Mouse (Mus musculus): Measurements from ENCODE around the gene Dnase1l2. TPM values are rescaled to one million over a fixed set of nuclear protein-coding genes. Genes with fewer than 3 reads are reported as not detected.

Dnase1l2 gene
- total RNA-seq, 2 experiments from 2014 or later: 1.0 to 1.6 TPM

Other genes with a start within 250 kb of the Dnase1l2 start
- gene Tbc1d24, start 237.5 kb downstream of the Dnase1l2 start, total RNA-seq (2021): 10 to 100 TPM in 1 of 2 experiments, 1 to 10 TPM in 1; 8.4 to 11.0 TPM
- 1 to 10 TPM; 1.6 to 1.7 TPM for gene Ntn3, start 233.6 kb downstream of the Dnase1l2 start, total RNA-seq (2021)
- 1 to 10 TPM; 3.5 to 5.0 TPM for gene Tedc2, start 222.3 kb downstream of the Dnase1l2 start, total RNA-seq (2021)
- gene Ccnf, start 191.6 kb downstream of the Dnase1l2 start, total RNA-seq (2021): 1 to 10 TPM; 6.9 to 7.7 TPM
- gene Abca17, start 92.0 kb downstream of the Dnase1l2 start, total RNA-seq (2021): not detected
- gene Abca3, start 91.2 kb downstream of the Dnase1l2 start, total RNA-seq (2021): 10 to 100 TPM; 14.5 to 15.3 TPM
- gene Rnps1, start 28.5 kb downstream of the Dnase1l2 start, total RNA-seq (2021): 10 to 100 TPM; 94.7 to 97.3 TPM
- 100 to 1,000 TPM; 412 to 459 TPM for gene Eci1, start 16.5 kb downstream of the Dnase1l2 start, total RNA-seq (2021)
- 10 to 100 TPM; 15.6 to 15.9 TPM for gene E4f1, start 27.2 kb upstream of the Dnase1l2 start, total RNA-seq (2021)
- 10 to 100 TPM; 38.5 to 39.9 TPM for gene Pgp, start 27.3 kb upstream of the Dnase1l2 start, total RNA-seq (2021)
- gene Bricd5, start 30.8 kb upstream of the Dnase1l2 start, total RNA-seq (2021): under 1 TPM in 1 of 2 experiments, not detected in 1; 0.26 TPM
- 10 to 100 TPM; 11.6 to 12.9 TPM for gene Mlst8, start 36.0 kb upstream of the Dnase1l2 start, total RNA-seq (2021)
- gene Caskin1, start 45.5 kb upstream of the Dnase1l2 start, total RNA-seq (2021): under 1 TPM; 0.48 to 0.52 TPM
- gene Traf7, start 84.8 kb upstream of the Dnase1l2 start, total RNA-seq (2021): 10 to 100 TPM; 75.9 to 77.9 TPM
- under 1 TPM; 0.32 to 0.45 TPM for gene Rab26, start 91.1 kb upstream of the Dnase1l2 start, total RNA-seq (2021)
- 10 to 100 TPM; 60.1 to 72.2 TPM for gene Pkd1, start 106.7 kb upstream of the Dnase1l2 start, total RNA-seq (2021)
- 10 to 100 TPM; 86.0 to 95.6 TPM for gene Tsc2, start 189.5 kb upstream of the Dnase1l2 start, total RNA-seq (2021)
- 1 to 10 TPM; 3.2 to 3.4 TPM for gene Nthl1, start 189.6 kb upstream of the Dnase1l2 start, total RNA-seq (2021)
- gene Slc9a3r2, start 207.2 kb upstream of the Dnase1l2 start, total RNA-seq (2021): 100 to 1,000 TPM; 108 to 133 TPM
- not detected for gene Npw, start 215.4 kb upstream of the Dnase1l2 start, total RNA-seq (2021)
- 10 to 100 TPM; 25.1 to 25.4 TPM for gene Zfp598, start 226.6 kb upstream of the Dnase1l2 start, total RNA-seq (2021)
- gene Syngr3, start 246.8 kb upstream of the Dnase1l2 start, total RNA-seq (2021): not detected